Mouse (Mus musculus) lung, adult 18-20 months (tissue): ENCODE measurements around the gene Prss16.

Experiments
- DNase-seq, 2 experiments: peaks; one replicate each; pipeline ENCODE4 v3.0.0; 2022; ENCODE audit warnings: mixed read lengths in 2 of 2

Prss16 gene

GRCm38 (mm10) chr13:22006334-22007120 lies 3.0 kb downstream of the Prss16 start:
- DNase-seq = peak; percentile 74 to 77

GRCm38 (mm10) chr13:22005605-22006333 lies 3.8 kb downstream of the Prss16 start:
- peak; percentile 50 to 52 for DNase-seq

GRCm38 (mm10) chr13:22001823-22002222 lies 7.7 kb downstream of the Prss16 start:
- DNase-seq = no peak

- DNase-seq = no peak
Measured at GRCm38 (mm10) chr13:22001346-22001745, 8.2 kb downstream of the Prss16 start.

GRCm38 (mm10) chr13:21999147-21999546 lies 10.4 kb downstream of the Prss16 start:
- no peak for DNase-seq

GRCm38 (mm10) chr13:21998412-21998811 lies 11.1 kb downstream of the Prss16 start:
- no peak for DNase-seq

GRCm38 (mm10) chr13:21997821-21998220 lies 11.7 kb downstream of the Prss16 start:
- no peak for DNase-seq

- no peak for DNase-seq
Measured at GRCm38 (mm10) chr13:21997201-21997820, 12.2 kb downstream of the Prss16 start.

GRCm38 (mm10) chr13:21996840-21997185 lies 12.7 kb downstream of the Prss16 start:
- no peak for DNase-seq

GRCm38 (mm10) chr13:21996101-21996839 lies 13.3 kb downstream of the Prss16 start:
- DNase-seq = no peak

GRCm38 (mm10) chr13:21995331-21995914 lies 14.1 kb downstream of the Prss16 start:
- DNase-seq = no peak

- DNase-seq = no peak
Measured at GRCm38 (mm10) chr13:21994896-21995295, 14.6 kb downstream of the Prss16 start.

- DNase-seq = no peak
Measured at GRCm38 (mm10) chr13:21993957-21994738, 15.4 kb downstream of the Prss16 start.

GRCm38 (mm10) chr13:21992550-21992949 lies 17.0 kb downstream of the Prss16 start:
- no peak for DNase-seq

- no peak for DNase-seq
Measured at GRCm38 (mm10) chr13:21984486-21984885, 25.1 kb downstream of the Prss16 start.

- no peak for DNase-seq
Measured at GRCm38 (mm10) chr13:21981803-21982193, 27.7 kb downstream of the Prss16 start.

- peak; percentile 18 to 33 for DNase-seq
Measured at GRCm38 (mm10) chr13:21980981-21981802, 28.4 kb downstream of the Prss16 start, which contains the start of gene Pom121l2. Pom121l2 (plus strand) TSS chr13:21981194.

- peak; percentile 69 to 71 for DNase-seq
Measured at GRCm38 (mm10) chr13:21974726-21975473, 34.6 kb downstream of the Prss16 start.

- DNase-seq = peak; percentile 87 to 90
Measured at GRCm38 (mm10) chr13:21974221-21974725, 35.3 kb downstream of the Prss16 start.

- no peak for DNase-seq
Measured at GRCm38 (mm10) chr13:21971641-21972040, 37.9 kb downstream of the Prss16 start.
